Mouse (Mus musculus): ENCODE data around the gene Atf5. TPM values are rescaled to one million over a fixed set of nuclear protein-coding genes. Genes with fewer than 3 reads are reported as not detected.

The Atf5 gene
- total RNA-seq, 2 experiments from 2014 or later, result 5.6 to 6.8 TPM

GRCm38 (mm10) chr7:44850789-44851624 lies 34.5 kb upstream of the Atf5 start:
- no peak for ATAC-seq (replicated peaks; ENCODE audit: poor library complexity, severe bottlenecking)

GRCm38 (mm10) chr7:44850146-44850545 lies 33.7 kb upstream of the Atf5 start:
- peak; percentile 2; the same call in 1 of the 2 replicates for ATAC-seq (replicated peaks; ENCODE audit: poor library complexity, severe bottlenecking)

DNA sequence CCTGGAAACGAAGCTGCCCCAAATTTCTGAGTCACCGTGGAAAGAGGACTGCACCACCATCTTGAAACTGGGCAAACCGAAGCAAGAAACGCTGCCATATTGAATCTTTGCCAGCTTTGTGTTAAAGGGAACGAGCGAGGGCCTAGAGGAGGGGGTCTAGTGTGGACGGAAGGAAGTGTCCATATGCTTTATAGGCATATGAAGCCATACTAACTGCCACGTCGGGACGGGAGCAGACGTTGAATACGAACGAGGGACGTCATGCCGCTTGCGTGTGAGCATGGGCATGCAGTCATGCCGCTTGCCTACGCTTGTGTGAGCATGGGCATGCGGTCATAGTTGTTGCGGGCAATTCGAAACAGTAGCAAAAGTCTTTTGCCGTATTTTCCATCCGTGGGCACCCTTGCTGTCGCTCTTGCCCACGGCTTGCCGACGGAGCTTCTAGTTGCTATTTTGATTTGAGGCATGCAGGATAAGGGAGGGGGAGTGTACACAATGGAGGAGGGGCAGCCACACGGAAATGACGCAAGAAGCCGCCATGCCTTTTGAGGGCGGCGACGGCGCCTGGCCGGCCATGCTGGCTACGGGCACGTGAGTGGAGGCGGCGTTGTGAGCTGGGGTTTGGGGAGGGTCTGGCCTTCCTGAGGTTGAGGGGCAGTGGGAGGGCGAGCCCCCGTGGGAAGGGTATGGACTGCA lies 33.1 kb upstream of the Atf5 start:
- peak; percentile 51 for ATAC-seq (replicated peaks; ENCODE audit: poor library complexity, severe bottlenecking)

DNA sequence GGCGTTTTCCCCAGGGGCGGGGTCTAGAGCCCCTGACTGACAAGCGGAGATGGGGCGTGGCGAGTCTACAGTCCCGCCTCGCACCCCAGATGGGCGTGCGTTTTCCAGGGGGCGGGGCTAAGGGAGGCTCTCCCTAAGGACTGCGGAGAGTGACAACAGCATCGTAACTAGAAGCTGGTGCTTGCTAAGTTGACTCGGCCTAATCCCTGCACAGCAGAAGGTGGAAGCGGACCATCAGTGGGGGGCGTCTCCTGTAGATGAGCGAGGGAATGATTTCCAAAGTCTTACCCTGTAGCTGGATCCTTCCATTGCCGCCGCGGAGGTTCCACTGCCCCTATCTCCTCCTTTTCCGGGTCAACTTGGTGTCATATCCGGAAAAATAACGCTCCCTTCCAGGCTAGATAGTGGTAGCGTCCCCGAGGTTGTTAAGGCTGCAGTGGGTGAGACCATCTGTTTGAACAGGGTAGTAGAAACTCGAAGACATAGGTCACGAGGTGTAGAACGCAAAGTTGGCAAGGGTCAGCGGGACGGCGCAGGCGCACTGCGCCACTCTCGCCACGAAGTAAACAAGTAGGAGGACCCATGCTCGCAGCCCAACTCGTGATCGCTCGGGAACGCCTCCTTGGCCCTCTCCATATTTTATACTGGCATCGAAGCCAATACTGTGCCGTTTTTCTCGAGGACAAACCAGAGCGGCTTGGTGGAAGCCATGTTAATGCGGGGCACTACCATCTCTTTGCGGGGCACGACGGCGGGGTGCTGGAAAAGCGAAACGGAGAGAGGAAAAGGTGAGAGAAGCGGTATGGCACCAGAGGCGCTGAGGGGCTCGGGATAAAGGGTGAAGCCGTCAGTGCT lies 32.3 kb upstream of the Atf5 start, which contains the start of the genes Akt1s1 and Tbc1d17:
Akt1s1 (plus strand) TSS at position 431 of the 855 bp plus-strand sequence.
Tbc1d17 (minus strand) TSS at position 519 of the 855 bp plus-strand sequence.
- ATAC-seq (replicated peaks; ENCODE audit: poor library complexity, severe bottlenecking), result peak; percentile 61

DNA sequence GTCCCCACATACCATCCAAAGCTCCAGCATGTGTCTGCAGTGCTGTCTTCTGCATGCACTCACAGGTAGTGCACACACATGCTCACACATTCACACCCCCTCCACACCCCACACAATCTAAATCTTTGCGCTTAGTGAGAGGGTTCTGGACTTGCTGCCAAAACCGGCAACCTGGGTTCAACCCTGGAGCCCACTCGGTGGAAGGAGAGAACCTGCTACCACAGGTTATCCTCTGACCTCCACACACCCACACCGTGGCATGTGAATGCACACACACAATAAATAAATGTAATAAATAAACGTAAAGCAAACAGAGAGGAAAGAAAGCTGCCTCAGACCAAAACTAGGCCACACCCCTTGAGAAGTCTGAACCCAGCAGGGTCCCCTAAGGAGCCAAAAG lies 31.3 kb upstream of the Atf5 start:
- no peak for ATAC-seq (replicated peaks; ENCODE audit: poor library complexity, severe bottlenecking)

DNA sequence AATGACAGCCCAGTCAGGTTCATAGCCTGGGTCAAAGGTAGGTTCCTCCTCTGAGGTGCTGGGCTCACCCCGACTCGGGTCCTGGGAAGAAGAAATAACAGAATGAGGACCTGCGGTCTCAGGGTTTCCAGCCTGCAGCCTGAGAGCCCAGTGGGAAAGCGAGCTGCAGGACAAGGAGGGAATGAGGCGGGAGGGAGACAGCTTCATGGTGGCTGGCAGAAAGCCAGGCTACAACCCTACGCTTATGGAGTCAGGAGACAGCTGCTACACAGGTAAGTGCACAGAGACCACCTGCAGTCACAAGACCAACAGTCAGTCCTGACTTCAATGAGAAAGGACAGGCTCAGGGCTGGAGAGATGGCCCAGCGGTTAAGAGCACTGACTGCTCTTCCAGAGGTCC lies 30.3 kb upstream of the Atf5 start:
- ATAC-seq (replicated peaks; ENCODE audit: poor library complexity, severe bottlenecking), result no peak

DNA sequence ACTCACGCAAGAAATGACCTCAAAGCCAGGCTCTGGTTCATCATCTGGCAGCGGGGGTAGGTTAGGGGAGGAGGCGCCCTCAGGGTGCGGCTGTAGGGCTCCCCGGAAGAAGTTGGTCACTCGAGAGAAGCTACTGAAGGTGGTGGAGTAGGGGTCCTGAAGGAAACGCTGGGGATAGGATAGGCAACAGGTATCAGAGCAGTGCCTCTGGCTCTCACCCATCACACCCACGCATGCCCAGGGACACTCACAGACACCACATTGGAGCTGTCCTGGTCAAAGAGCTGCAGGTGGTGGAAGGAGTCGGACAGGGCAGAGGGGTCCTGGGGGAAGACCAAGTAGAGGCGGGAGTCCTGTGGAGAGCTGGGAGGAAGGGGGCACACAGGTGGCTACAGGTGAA lies 28.5 kb upstream of the Atf5 start:
- no peak for ATAC-seq (replicated peaks; ENCODE audit: poor library complexity, severe bottlenecking)

DNA sequence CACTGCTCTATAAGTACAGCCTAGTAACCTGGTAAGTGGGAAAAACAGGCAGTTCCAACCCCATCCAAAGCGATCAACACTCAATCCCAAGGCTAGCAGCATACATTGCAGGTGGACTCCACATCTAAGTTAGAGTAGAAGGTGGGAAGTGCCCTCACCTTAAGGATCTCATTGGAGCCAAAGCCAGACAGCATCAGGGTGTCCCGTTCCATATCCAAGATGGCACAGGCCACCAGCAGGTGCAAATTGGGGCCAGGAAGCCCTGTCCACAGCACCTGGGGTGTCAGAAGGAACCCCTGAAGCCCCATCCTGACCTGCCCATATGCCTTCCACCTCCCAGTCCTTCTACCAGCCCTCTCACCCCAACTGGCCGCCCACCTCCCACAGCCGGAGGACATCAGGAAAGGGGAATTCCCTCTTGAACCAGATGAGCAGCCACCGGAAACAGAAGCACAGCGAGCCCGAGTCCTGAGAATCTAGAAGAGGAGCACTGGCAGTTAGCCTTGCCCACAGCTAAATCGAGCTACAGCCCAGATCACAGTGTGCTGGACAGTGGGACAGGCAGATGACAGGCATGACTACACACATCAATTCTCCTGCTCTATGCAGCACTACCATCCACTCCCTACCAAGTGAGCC lies 25.5 kb upstream of the Atf5 start:
- no peak for ATAC-seq (replicated peaks; ENCODE audit: poor library complexity, severe bottlenecking)

DNA sequence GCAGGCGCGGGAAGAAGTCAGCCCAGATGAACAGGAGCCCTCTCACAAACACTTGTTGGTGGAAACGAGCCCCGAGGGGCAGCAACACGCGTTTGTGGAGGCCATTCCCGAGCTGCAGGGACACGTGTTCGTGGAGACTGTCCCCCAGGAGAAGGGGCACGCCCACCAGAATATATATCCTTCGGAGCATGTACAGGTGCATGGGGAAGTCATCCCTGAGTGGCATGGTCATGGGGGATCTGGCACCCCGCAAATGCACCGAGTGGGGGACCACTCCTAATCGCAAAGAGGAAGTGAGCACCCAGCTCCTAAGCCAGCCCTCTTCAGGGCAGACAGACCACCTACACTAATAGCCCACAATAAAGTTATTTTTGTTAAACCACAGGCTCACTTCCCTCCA lies 24.0 kb upstream of the Atf5 start:
- ATAC-seq (replicated peaks; ENCODE audit: poor library complexity, severe bottlenecking), result peak; percentile 61

- ATAC-seq (replicated peaks; ENCODE audit: poor library complexity, severe bottlenecking), result peak; percentile 38
Observed at GRCm38 (mm10) chr7:44839491-44840191, 23.2 kb upstream of the Atf5 start.

GRCm38 (mm10) chr7:44839171-44839490 lies 22.7 kb upstream of the Atf5 start:
- ATAC-seq (replicated peaks; ENCODE audit: poor library complexity, severe bottlenecking), result no peak

DNA sequence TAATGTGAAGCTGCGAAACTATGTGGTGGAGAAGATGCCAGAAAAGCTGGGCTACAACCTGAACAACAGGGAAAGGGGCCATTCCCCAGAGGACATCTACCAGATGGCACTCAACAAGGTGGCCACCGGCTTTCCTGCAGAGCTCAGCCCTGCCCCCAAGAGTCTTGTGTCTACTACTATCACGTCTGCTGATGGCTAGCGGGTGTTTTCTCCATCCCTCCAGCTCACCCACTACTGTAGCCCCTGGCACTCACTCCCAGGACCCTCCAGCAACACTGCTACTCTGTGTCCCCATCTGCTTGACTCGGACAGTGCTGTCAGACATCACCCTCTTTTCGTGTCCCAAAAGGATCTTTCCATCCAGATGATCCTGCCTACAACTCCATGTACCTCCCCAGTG lies 21.6 kb upstream of the Atf5 start:
- ATAC-seq (replicated peaks; ENCODE audit: poor library complexity, severe bottlenecking), result no peak

DNA sequence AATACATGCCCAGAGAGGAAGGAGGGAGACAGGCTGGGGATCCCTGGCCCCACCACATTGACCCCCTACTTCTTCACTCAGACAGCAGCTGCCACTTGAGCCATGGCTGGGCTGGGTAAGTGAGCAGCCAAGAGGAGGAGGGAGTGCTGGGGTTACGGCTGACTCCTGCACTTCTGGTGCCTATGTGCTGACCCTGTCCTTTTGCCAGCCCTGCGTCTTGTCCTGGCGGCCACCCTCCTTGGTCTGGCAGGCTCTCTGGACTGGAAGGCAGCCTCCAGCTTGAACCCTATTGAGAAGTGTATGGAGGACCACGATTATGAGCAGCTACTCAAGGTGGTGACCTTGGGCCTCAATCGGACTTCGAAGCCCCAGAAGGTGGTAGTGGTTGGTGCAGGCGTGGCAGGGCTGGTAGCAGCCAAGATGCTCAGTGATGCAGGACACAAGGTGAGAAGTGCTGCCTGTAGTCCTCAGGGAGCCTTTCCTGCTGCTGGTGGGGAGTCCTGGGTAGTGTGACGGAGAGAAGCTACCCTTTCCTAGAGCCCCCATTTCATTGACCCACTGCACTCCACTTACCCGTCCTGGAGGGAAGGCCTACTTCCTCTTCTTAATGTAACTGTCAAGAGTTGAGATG lies 20.1 kb upstream of the Atf5 start:
- ATAC-seq (replicated peaks; ENCODE audit: poor library complexity, severe bottlenecking), result no peak

GRCm38 (mm10) chr7:44836016-44836404 lies 19.6 kb upstream of the Atf5 start:
- ATAC-seq (replicated peaks; ENCODE audit: poor library complexity, severe bottlenecking), result no peak

- ATAC-seq (replicated peaks; ENCODE audit: poor library complexity, severe bottlenecking), result no peak
Observed at GRCm38 (mm10) chr7:44835373-44836015, 19.0 kb upstream of the Atf5 start.

GRCm38 (mm10) chr7:44832763-44833162 lies 16.3 kb upstream of the Atf5 start:
- ATAC-seq (replicated peaks; ENCODE audit: poor library complexity, severe bottlenecking), result no peak

- ATAC-seq (replicated peaks; ENCODE audit: poor library complexity, severe bottlenecking), result no peak
Observed at GRCm38 (mm10) chr7:44828706-44829105, 12.2 kb upstream of the Atf5 start.

- no peak; the same call in 1 of the 2 replicates for ATAC-seq (replicated peaks; ENCODE audit: poor library complexity, severe bottlenecking)
Observed at GRCm38 (mm10) chr7:44826771-44827170, 10.3 kb upstream of the Atf5 start.

DNA sequence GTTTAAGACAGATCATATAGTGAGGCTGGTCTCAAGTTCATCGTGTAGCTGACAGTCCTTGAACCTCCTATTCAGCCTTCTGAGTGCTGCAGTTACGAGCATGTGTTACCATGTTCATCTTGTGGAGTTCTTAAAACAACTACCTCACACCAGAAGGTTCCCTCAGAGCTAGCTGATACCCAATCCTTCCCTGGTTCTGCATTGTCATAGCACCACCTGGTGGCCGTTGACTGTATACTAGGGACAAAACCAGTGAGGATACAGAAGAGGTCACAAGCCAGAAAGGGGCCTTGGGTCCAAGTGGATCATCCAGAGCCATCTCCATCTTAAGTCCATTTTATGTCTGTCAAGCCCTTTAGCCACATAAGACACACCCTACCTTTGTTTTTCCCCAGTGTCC lies 8.4 kb upstream of the Atf5 start:
- ATAC-seq (replicated peaks; ENCODE audit: poor library complexity, severe bottlenecking), result peak; percentile 63
